Mouse (Mus musculus) thymus, postnatal 4 days (tissue): Measurements from ENCODE around the gene Pld5.
"Not testable (repeated sequence)": the region's sequence is repeated elsewhere in the genome, so short reads cannot be mapped to it uniquely, and the experiment has no call there.

Experiments
- DNase-seq: peaks from one replicate; pipeline ENCODE4 v3.0.0; 2021

Gene Pld5

DNA sequence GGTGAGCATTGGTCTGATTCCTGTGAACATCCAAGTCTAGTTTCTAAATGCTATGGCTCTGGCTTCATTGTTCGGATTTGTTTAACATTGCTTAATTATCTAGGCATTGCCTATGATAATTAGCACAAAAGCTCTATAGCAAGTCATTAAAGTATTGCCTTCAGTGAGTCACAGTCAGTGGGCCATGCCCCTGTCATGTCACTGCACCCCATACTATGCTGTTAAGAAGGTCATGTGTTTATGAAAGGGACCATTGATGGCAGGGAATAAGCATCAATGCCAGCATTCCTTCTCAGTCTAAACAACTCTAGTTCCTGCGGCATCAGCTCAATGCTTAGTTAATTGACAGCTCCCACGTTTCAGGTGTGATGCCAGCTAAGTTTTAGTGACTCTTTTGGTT, 239.1 kb downstream of the Pld5 start:
- DNase-seq: no peak

DNA sequence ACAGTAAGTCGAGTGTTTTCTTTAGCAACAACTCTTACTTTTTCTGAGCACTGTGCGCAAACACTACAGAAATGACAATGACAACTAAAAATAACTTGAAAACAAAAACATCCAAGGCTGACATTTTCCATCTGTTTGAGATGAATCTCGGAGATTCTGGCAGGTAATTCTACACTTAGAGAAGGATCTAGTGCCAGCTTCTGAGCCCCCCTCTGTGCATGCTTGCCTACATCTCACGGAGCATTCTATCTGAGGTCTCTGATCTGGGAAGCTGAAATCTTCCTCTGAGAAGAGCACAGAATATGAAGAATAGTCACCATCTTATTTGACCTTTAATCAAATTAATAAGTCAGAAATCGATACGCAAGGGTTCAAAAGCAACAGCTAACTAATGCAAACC, 240.4 kb downstream of the Pld5 start:
- DNase-seq: no peak

DNA sequence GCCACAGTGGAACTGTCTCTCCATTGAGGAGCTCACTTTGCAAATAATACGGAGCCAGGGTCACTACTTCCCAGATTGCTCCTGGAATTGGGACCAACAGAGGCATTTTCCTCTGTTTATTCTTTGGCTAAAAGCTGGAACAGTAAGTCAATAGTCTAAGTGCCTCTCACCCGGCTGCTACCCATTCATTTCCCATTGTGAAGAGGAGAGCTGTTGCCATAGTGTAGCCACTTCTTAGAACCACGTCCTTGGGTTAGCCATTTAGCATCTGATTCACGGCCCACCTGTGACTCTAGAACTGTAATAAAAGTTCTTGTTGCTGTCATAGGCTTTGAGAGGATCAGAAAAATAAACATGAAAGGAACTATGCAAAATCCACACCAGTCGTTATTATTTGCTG, 241.4 kb downstream of the Pld5 start:
- no peak for DNase-seq

DNA sequence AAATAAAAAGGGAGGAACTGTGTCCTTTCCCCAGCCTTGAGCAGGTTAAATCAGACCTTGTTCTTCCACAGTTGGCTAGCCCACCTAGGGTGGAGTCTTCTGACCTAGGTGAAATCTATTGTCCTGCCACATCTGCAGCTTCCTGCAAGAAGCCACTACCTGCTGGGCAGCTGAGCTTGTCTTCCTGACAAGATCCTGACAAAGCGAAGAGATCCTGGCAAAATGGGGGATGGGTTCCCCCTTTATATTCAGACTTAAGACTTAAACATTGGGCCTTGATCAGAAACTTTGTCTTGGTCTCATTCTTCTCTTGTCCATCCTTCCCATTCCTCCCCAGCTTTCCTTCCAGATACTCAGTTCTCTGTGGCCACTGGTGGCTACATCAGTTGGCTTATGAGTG, 246.0 kb downstream of the Pld5 start:
- DNase-seq: no peak

DNA sequence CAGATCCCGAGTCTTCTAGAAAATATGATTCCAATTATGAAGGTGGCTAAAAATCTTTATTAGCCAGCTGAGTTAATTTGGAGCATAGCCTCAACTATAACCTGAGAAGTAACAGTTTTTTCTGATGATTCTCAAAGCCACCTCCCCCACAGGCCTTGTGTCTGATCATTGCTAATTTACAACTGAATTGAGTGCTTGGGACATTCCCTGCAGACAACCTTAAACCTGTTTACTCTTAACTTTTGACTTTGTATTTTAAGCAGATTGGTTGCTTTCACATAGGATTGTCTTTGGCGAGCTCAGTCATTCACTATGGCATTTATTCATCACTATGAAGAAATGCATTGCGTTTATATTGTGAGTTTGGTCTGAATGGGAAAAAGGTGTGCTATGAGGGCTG, 246.7 kb downstream of the Pld5 start:
- no peak for DNase-seq

DNA sequence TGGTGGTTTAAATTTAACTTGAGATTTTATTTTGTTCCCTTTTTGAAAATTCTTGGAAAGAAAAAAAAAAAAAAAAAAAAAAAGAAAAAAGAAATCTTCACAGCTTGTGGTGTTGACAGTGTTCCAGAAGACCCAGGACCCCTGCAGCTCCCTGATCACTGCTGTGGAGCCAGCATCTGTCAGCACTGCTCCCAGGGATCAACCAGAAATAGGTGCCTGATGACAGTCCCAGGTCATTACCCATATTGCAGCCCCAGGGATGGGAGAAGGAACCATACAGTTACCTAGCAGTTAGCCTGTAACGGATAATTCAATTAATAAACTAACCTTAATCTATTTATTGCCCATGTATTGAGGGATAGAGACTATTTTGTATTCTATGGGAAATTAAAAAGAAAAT, 250.6 kb downstream of the Pld5 start:
- no peak for DNase-seq

DNA sequence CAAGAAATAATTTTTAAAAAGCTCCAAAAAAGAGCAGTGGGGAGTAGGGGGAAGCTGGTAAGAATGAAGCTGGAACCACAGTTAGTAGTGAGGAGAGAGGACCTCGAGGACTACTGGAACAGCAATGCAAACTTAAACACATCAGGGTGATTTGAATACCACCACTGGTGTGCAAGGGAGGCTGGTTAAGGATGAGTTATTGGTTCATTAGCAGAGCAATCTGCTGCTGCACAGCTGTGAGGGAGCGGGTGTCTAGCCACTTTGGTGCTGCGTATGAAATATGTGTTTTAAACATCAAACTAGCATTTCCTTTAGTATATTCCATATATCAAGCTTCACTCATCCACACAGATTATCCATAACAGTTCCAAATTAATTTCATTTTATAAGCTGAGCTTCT, 256.6 kb downstream of the Pld5 start:
- DNase-seq: no peak

DNA sequence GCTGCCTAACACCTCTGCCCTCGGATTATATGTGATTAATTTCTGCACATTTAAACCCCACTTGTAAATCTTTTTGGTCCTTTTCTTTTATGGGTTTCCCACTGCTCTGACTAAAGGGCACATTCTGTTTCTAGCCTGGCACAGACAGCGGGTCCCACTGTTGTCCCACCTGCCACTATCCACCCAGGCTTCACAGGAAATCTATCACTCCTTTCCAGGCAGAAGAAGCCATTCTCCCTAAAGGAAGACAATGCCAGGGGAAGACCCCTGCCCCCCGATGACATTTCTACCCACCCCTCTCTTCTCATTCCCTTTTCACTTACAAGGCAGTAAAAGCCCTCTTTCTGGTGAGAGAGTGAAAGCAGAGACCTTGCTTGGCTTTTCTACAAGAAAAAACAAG, 259.0 kb downstream of the Pld5 start:
- DNase-seq: no peak

DNA sequence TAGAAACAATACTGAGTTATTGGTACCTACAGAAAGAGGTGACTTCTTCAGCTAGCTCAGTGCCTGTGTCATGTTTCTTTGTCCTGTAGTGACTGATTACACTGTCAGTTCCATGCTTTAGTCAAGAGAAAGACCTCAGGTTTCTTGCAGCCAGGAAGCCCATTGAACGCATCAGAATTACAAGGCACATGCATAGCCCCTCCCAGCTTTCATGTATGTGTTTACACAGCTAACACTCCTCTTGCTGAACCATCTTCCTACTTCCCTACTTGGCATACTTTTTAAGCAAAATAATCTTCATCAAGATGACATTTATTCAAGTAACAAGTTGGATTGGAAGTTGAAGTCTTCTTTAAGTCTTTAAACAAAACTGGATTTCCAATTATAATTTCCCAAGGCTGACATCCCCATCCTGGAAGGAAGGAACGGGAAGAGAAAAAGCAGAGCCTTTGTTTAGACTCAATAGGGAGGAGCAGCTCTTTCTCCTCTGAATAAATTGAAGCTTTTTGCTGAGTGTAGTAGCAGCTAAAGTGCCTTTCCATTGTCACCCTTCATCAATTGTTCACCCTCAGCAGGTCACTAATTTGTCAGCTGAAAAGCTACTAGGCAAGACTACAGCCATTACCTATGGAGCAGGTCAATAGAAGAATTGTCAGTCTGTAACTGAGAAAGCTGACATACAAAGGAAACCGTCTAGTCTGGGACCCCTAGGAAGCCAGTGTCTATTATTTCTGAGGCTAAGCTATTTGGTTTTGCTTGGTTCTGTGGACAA, 261.4 kb downstream of the Pld5 start:
- DNase-seq: no peak

DNA sequence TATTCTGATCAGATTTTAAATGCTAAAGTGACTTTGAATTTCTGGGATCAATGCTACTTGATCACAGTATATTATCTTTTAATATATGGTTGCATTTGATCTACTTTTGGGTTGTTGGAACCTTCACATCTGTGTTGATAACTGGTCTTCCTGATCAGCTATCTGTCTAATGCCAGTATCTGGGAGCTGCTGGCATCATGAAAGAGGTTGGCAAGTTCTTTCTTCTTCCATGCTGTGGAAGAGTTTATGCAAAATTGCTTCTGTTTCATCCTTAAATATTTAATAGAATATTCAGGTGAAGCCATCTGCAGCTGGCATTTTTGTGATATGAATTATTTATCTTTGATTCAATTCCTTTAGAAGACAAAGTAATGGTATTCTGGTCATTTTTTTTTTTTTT, 263.6 kb downstream of the Pld5 start:
- DNase-seq: no peak

DNA sequence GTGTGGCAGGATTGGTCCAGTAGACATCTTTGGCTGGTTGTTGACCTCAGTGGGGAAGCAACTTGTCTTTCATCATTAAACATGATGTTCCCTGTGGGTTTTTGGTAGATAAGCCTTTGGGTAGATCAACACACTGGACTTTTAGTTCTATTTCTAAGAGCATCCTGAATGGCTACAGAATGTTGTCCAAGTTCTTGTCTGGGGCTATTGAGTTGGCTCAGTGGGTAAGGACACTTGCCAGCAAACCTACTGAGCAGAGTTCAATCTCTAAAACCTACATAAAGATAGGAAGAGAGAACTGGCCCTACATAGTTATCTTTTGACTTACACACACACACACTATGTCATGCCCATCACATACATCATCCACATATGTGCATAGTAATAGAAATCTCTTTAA, 264.0 kb downstream of the Pld5 start:
- no peak for DNase-seq

DNA sequence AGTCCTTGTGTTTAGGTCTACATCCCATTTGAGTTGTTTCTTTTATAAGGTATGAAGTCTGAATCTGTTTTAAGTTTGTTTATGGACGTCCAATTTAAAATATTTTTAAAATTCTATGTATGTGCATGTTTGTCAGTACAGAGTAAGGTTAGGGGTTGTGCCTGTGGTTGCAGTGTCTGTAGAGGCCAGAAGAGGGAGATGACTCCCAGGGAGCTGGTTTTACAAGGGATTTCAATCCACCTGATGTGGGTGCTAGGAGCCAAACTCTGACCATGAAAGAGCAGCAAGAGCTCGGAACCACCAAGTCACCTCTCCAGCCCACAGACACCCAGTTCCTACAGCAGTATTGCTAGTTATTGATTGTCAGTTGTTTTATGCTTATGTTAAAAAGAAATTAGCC, 266.7 kb downstream of the Pld5 start:
- no peak for DNase-seq

DNA sequence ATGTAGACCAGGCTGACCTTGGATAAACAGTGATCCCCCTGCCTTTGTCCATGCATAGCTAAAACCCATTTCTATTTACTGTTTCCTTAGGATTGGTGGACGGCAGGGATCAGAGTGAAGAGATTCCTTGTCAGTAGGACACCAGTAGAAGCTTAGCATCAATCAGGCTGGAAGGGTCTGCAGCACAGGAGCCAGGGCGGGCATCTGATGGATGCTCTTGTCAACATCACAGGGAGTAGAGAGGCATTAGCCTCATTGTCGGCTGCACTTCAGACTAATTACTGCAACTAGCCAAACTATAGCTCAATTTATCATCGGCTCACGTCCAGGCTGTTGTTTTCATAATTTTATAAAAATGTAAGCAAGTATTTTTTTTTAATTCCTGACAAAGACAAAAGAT, 274.5 kb downstream of the Pld5 start:
- no peak for DNase-seq

DNA sequence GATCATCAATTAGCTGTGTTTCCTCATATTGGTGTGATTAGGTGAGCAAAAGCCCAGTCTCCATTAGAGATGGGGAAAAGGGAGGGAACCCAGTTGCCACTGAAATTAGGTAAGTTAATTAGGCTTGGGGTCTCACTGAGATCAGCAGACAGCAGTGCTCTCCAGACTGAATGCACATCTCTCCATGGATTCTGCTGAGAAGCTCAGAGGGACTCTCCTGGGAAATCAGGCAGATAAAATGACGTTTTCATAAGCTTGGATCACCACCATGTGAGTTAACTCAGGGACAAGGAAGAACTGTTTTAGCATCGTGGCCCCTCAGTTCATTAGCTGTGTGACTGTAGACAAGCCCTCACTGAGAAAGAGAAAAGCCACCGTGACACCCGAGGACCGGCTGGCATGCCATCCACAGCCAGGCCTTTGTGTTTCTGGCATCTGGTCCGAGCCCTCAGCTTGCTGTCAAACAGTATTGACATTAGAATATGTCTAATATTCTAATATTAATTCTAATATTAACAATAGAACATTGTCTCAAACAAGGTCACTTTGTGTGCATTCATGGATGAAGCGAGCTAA, 277.9 kb downstream of the Pld5 start:
- no peak for DNase-seq

DNA sequence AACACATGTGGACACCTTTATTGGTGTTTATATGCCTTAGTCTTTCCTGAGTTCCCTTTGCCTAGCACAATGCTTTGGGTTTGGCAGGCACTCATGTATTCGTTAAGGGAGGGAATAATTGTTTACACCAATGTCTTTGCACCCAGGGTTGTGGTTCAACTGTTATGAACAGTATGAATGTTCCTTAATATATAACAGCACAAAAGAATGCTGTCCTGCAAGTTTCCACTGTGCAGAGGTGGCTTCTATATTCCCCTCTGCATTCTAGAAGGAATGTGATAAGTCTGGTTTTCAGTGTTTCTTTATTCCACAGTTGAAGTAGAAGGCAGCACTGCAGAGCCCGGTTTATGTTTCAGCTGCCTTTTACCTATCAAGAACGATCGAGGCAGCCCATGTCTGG, 286.2 kb downstream of the Pld5 start:
- no peak for DNase-seq

DNA sequence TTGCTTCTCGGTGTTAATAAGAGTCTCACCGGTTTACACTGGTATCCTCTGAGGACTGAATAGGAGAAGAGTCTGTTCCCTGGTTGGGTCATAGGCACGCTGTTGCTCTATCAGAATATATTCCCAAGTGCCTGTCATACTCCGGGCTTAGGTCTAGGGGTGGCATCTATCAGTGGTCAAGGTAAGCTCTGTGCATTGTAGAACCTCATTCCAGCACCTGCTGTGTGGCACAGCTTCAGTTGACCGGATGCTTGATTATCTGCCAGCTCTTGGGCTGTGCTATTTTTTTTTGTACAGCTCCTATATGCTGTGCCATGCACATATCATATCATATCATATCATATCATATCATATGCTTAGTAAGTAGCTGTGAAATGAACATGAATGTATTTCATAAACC, 286.7 kb downstream of the Pld5 start:
- no peak for DNase-seq

DNA sequence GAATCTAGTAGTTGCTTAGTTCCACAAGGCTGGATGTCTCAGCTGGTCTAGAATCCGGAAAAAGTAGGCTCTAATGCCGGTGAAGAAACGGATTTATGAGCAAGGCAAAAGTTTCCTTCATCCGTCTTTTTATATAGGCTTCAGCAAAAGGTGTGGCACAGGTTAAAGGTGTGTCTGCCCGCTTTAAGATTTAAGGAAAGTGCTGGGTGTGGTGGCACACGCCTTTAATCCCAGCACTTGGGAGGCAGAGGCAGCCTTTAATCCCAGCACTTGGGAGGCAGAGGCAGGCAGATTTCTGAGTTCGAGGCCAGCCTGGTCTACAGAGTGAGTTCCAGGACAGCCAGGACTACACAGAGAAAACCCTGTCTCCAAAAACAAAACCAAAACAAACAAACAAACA, 296.1 kb downstream of the Pld5 start, which contains the start of gene Rbm8a2:
Gene Rbm8a2 (minus strand): TSS at position 101 of the 400 bp plus-strand sequence.
- DNase-seq: not testable (repeated sequence)

DNA sequence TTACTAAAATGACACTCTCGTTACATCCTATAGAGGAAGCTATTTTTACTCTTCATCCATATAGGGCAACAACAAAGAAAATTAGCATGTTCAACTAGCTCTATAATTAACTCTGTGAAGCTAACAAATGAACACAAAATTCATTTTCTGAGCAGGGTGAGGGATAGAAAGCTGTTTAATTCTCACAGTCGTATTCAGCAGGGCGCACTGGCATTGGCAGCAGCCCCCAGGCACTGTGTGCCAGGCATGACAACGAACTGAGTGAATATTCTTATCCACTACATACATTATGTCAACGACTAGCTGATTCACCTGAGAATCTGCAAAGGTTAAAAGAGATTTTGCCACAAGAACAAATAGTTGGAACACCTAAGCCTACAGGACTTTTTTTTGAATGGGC, 304.4 kb downstream of the Pld5 start:
- no peak for DNase-seq

DNA sequence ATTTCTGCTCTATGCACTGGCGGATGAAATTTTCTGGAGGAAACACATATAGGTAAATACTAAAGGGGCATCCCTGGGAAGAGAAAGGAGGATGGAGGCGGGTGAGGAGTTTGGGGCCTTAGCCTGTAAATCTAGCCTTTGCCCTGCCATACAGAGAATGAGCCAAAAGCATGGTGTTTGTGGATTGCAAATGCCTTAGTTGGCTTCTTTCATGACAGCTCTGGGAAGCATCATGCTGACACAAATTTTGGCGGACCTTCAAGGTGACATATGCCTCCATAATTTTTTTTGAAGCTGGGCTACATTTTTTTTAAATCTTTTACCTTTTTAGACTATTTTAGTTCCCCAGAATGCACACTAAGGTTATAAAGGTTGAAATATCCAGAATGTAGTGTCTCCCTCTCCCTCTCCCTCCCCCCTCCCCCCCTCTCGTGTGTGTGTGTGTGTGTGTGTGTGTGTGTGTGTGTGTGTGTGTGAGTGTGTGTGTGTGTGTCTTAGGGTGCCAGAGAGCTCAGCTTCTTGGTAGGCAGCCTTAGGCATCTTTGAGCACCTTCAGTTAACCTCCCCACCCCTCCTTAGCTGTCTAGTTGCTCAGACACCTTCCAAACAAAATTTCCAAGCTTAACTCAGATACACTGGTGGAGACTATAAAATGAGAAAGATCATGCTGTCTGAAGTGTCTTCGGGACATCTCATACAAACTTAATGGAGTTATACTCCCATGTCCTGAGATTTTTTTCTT, 307.9 kb downstream of the Pld5 start:
- DNase-seq: no peak

DNA sequence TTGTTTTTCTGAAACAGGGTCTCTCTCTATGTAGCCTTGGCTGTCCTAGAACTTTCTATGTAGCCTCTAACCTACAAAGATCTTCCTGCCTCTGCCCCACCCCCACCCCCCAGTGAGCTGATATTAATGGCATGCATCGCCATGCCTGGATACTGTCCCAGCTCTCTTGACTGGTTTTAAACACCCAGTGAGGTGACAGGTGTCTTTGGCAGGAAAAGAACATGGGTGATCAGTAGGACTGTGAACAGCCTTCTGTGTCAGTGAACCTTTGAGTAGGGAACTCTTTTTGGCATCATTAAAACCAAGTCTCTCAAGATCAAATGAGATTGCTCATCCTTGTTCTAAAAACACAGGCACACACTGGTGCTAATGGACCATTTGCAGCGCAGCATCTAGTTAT, 313.3 kb downstream of the Pld5 start:
- DNase-seq: no peak

DNA sequence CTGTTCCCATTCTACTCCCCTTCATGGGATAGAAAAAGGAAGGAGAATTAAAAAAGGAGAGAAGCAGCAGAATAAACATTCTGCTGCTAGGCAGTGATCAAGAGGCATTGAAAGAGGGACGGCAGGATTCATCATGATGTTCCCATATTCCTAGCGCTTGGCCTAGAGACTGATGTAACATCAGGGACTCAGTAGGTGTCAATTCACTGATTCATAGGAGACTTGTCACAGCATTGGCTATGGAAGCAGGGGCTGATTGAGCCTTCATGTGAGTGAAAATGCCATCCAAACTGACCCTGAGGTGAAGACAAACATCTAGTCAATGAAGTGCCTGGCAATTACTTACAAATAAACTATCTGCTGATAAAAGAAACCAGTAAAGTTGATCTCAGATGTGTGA, 324.3 kb downstream of the Pld5 start:
- DNase-seq: no peak

DNA sequence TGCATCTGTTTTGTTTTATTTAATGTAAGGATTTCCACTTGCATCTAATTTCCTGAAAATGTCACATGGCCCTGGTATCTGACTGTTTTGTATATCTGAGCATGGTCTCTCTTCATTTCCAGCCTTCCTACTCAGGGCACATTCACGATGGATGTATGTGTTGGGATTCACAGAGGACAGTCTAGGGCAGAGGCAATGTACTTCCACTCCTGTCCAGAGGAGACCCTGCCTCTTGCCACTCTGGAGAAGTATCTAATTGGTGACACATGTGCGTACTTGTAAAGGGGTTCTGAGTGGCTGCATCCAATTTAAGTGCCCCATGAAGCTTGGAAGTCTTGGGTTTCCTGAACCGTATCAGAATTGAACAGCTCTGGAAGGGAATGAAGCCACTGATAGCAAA, 324.7 kb downstream of the Pld5 start:
- DNase-seq: no peak

DNA sequence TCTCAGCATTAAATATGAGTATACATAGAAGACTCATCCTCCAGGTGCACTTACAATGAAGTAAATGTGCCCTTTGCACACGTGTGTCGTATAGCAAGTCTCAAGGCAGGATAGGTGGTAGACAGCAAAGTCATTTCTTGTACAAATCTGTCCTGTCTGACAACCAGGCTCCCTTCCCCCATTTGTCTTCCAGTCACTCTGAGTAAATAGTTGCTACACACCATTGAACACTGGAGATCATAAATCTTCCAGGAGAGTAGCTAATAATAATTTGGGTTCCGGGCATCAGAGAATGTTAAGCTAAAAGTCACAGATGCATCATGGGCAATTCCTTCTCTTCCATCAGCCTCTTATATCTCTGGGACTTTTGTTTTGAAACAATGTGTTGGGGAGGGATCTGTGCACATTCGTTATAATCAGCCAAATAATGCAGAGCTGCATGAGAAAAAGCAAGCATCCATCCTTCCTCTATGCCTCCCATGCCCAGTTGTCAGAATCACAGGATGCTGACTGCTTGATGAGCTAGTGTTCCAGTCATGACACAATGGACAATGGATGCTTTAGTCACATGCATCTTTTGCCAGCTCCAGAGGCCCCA, 328.3 kb downstream of the Pld5 start:
- DNase-seq: no peak

DNA sequence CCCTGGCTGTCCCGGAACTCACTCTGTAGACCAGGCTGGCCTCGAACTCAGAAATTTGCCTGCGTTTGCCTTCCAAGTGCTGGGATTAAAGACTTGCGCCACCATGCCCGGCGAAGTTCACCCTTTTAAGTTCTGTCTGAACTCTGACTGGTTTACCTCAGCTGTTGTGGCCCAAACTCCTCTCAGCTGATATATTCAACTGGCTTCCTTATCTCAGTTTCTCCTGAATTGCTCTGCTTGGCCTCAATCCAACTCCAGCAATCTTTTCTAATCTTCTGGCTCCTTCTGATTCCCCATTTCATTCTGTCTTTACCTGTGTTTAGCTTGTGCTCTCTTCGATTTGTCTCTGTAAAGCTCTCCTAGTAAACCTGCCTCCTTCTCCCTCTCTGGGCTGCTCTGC, 331.9 kb downstream of the Pld5 start:
- DNase-seq: no peak
